Mouse (Mus musculus) urinary bladder, postnatal 14 days (tissue): Measurements from ENCODE around the gene Fam189a1.

Experiments
- DNase-seq: peaks from one replicate; pipeline ENCODE4 v3.0.0; 2021; ENCODE audit warnings: low spot score

Gene Fam189a1

DNA sequence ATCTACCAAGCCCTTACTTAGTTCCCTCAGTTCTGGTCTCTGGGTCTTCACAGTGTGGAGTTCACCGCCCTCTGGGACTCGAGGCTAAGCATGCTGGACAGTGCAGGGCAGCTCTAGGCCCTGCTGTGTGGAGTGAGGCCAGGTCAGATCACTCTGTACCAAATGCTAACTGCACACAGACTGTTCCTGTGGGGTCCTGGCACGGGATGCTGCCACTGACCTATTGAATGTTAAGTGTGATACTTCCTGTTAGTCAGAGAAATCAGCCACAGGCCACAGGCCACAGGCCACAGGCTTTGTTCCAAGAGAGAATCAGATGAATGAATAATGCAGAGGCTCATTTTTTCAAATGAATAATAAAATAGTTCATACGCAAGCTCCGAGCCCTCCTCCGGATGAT is 112.1 kb downstream of the Fam189a1 start:
- DNase-seq = peak; percentile 17

DNA sequence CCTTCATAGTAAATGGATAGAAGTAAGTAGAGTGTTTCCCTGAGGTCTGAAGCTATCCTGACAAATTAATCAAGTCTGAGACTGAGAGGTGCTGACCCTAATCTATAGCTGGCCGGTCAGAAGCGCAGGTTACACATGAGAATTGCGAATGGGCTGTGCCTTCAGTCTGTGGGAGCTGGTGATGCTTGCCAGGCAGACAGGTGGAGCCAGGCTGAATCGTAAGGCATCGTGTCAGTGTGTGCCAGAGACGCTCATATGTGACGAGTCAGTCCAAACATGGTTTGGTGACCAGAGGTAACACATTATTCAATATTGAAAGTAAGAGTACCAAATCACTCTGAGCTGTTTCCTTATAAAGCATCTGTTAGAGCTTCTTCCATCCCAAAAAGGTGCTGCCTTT is 115.3 kb downstream of the Fam189a1 start:
- DNase-seq = no peak

DNA sequence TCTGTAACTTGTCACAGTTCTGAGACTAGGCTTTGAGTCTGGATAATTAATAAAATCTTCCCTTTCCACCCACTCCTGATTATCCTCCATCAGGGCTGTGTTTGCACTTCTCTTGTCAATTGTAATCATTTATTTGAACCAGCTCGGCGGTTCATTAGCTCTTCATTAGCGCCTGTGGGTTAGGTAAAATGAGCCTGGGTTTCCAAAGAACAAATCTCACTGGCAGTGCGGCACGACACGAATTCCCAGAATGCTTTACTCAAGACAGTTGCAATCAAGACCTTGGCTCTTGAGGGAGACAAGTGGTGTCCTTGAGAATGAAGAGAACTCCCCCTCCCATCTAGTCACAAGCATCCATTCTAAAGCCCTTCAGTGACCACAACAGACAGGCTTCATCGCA is 124.6 kb downstream of the Fam189a1 start:
- no peak for DNase-seq

DNA sequence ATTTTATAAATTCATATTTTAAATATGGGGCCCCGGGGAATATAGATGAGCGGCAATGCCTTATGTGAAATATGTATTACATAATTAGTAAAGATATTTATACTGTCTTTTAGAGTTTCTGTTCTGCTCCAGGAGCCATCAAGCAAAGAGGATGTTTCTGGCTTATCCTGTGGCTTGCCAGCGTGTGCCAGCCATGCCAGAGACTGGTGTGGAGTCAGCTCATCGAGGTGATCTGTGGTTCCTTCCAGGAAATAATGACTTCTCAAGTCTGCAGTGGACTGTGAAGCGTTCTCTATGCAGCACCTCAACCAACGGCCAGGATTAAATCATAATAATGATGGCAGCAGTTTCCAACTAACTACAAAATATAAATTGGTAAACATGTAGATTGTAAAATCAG is 125.2 kb downstream of the Fam189a1 start:
- DNase-seq = no peak

DNA sequence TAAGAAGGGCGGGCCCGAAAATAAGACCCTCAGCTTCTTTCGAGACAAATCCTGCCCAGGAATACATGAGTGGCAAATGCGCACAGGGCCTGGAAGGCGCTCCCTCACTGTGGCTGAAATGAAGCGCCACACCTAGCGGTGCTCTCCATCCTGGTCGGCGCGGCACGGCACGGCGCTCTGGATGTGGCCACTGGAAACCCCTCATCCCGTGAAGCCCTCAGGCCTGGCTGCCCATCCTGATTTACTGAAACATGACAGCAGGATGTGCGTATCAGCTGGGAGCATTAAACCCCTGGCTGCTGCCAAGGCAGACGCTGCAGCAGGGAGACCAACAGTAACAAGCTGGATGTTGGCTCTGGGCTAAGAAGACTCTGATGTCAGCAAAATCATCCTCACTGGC is 126.4 kb downstream of the Fam189a1 start:
- no peak for DNase-seq

DNA sequence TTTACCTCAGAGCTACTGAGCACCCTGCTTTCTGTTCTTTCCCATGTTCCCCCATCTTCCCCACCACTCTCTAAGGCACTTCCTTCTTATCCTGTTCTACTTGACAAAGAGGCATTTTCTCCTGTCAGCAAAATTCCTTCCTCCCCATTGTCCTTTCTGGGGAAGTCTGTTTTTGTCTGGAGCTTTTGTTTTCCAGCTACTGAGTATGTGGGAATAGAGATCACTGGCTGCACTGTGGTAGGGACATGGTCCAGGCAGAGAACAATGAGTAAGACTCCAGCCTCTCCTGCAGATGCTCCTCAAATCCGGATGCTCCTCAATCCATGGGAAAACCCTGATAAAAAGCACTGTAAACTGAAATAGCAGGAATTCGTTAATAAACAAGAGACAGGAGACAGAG is 135.1 kb downstream of the Fam189a1 start:
- no peak for DNase-seq

DNA sequence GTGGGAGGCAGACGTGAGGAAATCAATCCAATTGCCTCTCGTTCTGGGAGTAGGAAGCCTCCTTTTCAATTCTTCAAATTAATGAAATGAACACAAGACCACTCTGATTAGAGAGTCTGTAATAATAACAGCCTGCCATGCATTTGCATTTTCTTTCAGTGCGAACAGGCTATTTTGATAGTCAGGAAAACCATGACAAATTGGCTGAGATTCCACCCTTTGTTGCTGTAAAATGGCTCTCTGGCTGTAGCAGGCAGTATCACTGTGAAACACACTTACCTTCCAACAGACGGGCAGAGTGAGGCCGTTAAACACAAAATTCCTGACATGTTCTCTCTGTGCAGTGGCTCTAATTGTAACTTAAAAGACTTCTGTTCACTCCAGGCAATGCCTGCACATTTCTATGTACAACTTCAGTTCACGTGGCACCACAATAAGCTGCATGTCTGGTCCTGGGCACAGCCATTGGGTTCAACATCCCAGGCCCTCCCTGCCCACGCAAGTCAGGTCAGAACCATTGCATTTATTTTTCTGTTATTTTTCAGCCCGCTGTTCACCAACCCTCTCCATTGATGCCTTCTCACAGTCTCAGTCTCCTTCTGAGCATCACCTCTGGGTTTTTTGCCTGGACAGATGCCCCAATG is 138.2 kb downstream of the Fam189a1 start:
- DNase-seq = no peak

DNA sequence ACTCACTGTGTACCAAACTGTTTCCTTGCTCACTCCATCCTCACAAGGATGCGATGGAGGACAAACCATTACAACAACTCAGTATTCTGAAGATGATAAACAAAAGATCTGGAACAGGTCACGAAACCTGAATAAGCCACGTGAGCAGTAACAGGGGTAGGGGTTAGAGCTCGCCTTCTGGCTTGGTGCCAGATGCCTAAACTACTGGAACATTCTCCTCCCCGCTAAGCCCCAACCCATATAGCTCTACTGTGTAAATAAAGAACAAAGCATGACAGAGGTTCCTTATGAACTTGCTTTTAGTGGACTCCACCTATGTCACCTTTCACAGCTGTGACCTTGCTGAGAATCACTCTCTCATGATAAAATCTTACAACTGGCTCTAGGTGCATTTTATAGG is 139.0 kb downstream of the Fam189a1 start:
- no peak for DNase-seq

DNA sequence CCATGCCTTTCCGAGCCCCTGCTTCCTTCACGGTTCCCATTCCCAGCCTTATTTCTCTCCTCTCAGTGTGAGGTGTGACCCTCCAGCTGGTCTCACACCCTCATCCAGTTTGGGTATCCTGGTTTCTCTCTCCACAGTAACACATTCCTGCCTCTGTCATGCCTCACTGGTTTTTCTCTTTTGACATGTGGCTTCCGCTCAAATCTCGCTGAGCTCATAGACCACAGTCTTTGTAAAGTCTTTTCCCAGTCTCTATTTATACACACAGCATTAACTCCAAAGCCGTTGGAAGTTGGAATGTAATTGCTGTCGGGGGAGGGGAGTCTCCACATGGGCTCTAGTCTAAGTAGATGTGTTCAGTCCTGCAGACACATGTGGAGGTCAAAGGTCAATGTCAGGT is 145.2 kb downstream of the Fam189a1 start:
- no peak for DNase-seq

DNA sequence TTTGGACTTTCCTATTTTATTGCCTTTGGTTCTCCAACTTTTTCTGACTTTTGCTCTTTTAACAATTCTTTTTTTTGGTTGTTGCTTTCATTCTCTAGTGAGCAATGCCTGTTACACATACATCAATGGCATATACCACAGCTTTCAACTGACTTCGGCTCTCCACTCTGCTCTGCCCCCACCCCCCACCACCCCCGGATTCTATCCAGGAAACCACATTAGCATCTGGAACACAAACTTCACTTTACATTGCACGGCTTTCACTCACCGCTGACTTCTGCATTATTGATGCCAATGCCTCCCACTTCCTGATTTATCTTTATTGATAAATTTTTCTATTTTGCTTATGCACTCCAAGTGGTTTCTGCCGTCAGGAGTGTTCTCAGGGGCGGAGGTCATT is 146.1 kb downstream of the Fam189a1 start:
- DNase-seq = no peak

DNA sequence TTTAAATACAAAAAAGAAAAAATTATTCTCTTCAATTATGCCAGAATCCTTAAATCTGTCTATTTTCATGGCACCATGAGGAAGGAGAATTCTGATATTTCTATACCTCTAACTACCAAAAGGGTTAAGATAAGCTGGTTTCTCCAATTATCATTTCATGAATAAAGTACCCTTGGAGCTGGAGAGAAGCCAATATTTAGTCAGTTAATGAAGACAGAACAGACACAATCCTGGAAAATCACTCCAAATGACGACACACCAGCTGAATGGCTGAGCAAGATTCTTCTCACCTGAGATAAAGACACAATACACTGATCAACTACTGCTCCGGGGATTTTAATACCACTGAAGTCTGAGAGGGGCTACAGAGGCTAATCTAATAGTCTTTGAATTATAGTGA is 150.6 kb downstream of the Fam189a1 start:
- no peak for DNase-seq

DNA sequence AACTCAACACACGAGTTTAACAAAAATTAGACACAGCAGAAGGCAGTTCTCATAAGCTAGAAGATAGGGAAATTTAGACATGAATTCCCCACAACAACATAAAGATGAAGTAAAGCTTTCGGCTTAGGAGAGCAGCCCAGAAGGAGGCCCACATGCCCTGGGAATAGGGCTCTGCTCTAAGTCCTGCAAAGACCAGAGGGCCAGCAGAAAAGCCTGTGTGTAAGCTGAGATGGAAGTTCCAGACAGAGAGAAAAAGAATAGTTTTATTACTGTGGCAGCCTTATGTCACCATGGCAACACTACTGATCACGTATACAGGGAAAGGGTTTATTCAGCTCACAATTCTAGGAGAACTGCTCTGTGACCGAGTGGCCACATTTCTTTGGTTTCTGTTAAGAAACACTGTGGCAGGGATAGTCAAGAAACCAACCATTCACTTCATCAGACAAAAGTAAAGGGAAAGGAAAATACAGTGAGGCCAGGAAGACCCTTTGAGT is 156.6 kb downstream of the Fam189a1 start:
- DNase-seq = no peak

DNA sequence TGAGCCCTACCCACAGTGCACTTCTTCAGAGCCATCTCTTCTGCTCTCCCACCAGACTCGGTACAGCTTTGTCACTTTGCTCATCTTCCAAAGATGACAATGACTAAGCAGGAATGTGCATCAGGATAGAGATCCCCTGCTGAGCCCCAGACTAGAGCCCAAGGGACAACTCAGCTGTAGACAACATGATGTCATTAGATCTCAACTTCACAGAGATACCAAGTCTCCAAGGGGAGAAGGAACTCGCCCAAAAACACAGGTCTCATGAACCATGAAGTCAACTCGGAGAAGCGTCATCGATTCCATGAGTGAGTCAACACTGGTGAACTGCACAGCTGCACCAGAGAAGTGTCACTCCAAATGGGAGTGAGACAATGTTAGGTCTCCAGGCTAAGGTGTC is 158.6 kb downstream of the Fam189a1 start:
- DNase-seq = no peak

DNA sequence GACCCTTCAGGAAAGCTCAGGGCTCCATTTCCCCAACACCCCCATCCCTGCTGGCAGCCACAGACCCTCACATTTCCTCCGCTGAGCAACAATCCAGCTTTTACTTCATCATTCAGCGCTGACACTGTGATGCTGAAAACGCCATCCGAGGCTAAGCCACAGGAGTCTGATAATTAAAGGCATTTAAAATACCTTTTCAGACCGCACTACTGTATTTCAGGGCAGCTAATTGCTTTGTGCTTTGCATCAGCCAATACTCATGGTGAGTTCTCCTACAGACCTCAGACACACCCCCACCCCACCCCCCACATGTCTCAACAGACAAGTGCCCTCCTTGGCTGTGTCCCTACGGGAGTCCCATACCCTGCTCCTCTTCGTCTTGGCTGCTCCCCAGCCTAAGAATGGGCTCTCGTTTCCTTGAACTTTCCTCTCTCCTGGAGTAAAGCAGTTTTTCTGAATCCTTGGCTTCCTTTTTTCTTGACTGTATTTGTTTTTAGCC is 160.4 kb downstream of the Fam189a1 start:
- no peak for DNase-seq

DNA sequence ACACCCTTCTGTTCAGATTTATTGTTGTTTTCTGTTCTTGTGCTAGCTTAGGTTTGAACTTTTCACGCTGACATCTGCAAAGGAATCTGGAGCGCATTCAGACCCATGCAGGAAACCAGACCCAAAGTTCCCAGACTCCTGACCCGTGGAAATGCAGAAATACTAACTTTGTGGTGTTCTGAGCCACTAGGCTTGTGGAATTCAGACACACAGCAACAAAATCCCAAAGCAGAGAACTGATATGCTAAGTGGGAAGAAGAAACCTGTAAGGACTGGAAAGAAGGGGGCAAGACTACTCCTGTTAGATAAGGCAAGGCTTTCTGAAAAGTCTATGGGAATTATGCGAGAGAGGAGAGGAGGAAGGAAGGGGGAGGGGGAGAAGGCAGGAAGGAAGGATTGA is 167.0 kb downstream of the Fam189a1 start:
- no peak for DNase-seq

DNA sequence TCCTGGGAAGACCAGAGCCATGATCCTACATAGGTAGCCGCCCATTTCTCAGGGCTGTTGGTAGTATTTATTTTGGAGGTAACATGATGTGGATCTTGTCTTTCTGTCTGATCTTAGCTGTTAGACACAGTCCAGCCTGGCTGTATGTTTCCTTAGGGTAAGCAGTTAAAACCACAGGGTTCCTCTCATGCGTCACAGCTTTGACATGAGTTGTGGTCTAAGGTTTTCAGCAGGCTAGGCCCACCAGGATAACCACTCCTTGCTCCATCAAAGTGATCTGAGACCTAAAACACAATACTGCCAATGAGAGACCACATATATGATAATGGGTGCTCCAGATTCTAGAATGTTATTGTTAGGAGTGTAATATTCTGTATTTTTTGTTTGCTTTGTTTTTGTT is 168.4 kb downstream of the Fam189a1 start:
- no peak for DNase-seq

DNA sequence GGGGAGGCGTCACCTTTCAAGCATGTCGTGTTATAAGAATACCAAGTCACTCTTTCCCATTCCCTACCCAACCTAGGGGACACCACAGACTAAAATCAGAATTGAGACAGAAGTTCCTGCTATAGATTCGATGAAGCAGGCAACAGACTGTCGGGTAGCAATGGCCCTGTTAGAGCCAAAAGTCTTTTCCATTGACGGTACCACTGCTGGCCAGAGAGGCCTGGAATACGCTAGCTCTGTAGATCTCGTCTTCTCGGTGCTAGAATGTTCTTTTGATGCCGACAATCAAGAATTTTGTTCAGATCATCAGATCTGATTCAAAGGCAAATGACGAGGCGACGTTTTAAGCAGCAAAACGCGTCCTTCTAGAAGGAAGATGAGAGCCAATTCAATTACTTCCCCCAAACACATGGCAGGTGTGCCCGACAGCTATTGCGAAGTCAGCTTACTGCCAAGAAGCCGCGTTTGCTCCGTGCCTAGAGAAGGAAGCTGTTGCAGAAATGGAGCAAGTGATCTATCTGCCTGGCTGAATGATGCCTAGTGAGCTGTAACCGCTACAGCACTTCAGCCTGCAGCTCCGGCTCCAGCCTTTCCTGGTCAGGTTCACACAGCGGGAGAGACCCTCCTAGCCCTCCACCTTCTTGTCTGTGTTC is 171.8 kb downstream of the Fam189a1 start:
- DNase-seq = no peak

DNA sequence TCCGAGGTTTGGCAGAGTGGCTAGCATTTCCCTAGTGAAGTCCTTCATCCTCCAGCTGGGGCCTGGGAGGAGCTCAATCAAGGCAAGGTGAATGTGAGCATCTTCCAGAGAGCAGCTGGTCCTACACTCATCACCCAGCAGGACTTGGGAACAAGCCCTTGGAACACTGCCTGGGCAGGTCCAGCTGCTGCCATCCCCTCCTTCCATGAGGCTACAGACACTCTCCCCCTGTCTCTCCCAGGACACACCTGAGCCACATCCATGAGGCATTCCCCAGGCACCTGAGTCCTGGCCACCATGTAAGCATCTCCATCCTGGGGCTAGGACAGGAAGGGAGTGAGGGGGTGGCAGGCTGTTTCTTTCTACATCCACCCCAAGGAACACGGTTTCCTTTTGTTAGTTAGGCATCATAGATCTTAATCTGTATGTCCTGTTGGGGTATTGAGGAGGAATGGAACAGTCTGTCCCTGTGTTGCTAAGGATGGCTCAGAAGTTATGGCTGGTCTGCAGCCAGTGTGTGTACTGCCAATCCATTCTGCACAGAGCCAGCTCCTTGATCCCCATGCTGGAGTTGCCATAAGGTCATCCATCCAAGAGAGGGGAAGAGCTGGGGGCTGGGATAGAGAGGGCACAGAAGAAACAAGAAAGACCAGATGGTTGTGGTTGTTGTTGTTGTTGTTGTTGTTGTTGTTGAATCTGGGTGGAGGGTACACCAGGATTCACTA is 174.7 kb downstream of the Fam189a1 start:
- no peak for DNase-seq

DNA sequence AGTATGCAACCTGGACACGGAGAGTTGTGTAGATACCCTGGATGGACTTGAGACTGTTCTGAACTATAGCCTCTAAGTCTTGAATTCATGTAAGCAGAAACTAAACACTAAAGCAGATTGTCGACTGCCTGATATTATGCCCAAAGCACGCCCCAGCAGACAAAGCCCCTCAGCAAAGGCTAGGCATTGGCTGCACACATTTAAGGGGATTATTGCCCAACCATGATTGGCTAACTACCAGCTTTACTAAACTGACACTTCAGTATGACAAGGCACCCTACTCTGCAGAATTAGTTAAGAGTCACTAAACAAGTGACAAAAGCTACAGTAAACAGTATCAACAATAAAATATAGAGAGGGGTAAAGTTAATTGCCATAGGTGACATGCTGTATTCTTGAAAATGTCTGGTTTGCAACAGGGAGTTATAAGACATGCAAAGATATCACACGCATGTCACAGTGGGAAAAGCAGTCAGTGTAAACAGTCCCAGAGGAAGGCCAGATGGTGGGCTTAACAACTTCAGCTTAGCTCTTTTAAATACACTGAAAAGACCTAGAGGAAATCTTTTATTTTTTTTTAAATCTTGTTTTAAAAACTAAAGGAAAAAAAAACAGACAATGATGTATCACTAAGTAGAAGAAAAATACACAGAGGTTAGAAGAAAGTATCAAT is 182.6 kb downstream of the Fam189a1 start:
- no peak for DNase-seq

DNA sequence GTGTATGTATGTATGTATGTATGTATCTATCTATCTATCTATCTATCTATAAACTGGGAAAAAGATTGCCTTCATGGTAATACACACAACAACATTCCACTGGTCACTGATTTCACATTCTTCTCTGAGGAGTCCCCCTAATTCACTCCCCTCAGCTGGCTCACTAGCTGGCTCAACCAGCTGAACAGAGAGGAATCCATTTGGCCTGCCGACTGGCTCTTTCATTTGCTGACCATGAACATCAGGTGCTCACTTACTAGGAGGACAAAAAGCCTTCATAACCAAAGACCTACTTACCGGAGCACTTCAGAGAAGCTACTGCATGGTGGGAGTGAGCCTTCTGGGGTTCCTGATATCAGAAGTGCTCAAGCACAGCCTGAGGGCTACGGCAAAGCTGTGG is 194.2 kb downstream of the Fam189a1 start:
- no peak for DNase-seq

DNA sequence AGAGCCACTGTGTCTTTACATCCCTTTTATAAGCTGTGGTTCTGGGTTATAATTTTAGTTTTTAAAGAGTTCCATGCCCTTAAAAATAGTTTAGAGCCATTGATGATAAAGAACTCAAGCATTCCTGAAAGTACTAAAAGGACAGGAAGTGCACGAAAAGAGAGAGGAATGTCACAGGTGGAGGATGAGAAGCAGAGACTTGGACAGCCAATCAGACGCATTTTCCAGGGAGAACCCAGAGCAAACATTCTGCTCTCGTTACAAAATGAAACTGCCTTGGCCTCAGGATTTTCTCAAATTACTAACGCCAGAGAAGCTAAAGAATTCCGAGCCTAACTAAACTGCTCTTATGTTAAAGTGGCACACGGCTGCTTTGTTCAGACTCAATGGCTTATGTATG is 197.3 kb downstream of the Fam189a1 start:
- DNase-seq = no peak

DNA sequence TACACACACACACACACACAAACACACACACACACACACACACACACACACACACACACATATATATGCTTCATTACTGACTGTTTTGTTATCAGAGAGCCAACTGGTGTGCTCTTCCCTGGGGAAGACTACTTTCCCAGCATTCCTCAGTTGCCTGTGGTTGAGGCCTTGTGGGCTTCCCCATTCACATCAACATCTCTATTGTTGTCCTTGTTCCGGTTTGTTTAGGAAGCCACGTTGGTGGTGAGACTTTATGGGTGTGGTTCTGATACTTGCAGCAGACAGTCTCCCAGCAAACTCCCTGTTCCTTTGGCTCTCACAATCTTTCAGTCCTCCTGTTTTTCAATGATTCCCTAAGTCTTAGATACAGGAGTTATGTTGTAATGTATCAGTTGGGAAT is 204.2 kb downstream of the Fam189a1 start:
- no peak for DNase-seq

DNA sequence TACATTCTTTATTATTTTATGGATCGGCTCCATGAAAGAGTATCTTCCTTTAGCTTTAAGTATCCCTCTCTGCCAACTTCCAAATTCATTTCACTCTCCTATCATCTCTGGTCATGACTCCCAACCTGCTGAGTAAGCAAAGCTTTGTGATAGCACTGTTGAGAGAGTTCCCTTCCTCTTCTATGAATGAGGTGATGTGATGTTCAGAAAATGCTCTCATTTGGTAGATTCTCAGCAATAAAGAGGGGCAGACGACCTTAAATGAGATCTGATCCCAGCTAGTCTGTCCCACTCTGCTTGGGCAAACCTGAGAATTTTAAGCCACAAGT is 205.6 kb downstream of the Fam189a1 start:
- DNase-seq = no peak
